9 mouse cellular contexts compared by ENCODE assay signal in genomic region chr6:99485884-99486640, GRCm38 (mm10). TPM values are rescaled to one million over a fixed set of nuclear protein-coding genes. Genes with fewer than 3 reads are reported as not detected.
DNase-seq lines count a peak whose midpoint lies in the region; ATAC-seq lines count a peak whose summit lies in the region.
"Had no signal": no experiment of that assay in that cellular context is flagged by ENCODE, and none has a peak within 500 bp of the region (broad histone marks: within the 10 kb centered on the region; RNA-seq: fewer than 3 reads in every experiment).

No protein-coding gene starts in this region.

- WGBS in limb, embryonic 12.5 days: 63% methylated on average over 12 of the region's 12 CpGs

- H3K27ac ChIP-seq in limb, embryonic 12.5 days: peak overlapping the region; percentile 92

- DNase-seq in gastrocnemius, adult 18-20 months (ENCODE audit: low spot score): peak; percentile 42
- no peak for DNase-seq in gastrocnemius, postnatal 36 days
- peak; percentile 90 for DNase-seq in 3T3-L1 (ENCODE audit: low read depth, low spot score)
- DNase-seq in cerebellum, adult 9-10 months: peak; percentile 39
- peak; percentile 11 to 23 for DNase-seq in heart, adult 9 months (ENCODE audit: low spot score in 2 of 2)
- DNase-seq in retina, embryonic 14.5 days (ENCODE audit: low spot score): peak; percentile 66
- DNase-seq in ovary, postnatal 14 days (ENCODE audit: low spot score): no peak

- H3K4me1 ChIP-seq in limb, embryonic 12.5 days (replicated peaks): peaks cover 65% of the 10 kb centered on the region

- H3K4me2 ChIP-seq in limb, embryonic 12.5 days: peak overlapping the region; percentile 54

- H3K9me3 ChIP-seq in limb, embryonic 12.5 days: no peaks in the 10 kb centered on the region
- H3K9me3 ChIP-seq: G1E had no signal

- no peak overlapping the region for H3K9ac ChIP-seq in limb, embryonic 12.5 days (replicated peaks)

- no peaks in the 10 kb centered on the region for H3K36me3 ChIP-seq in limb, embryonic 12.5 days

- no peak for ATAC-seq in limb, embryonic 12.5 days (ENCODE audit: insufficient number of reproducible peaks, insufficient read depth, low FRiP score, low TSS enrichment, low read depth)

- H3K27me3 ChIP-seq in limb, embryonic 12.5 days: no peaks in the 10 kb centered on the region

- no peak overlapping the region for H3K4me3 ChIP-seq in limb, embryonic 12.5 days (replicated peaks)

- intact Hi-C loops in gastrocnemius, postnatal 36 days (cut with DNase I): no loop called here

RNA-seq across cellular contexts. Expression of gene Foxp1, which starts 36.5 kb away (rescaled TPM):
- total RNA-seq in gastrocnemius, adult 18-20 months (2021): 10 to 100 TPM; 10.1 to 15.8 TPM
- 10 to 100 TPM; 15.9 to 18.4 TPM for total RNA-seq in gastrocnemius, postnatal 36 days (2021)
- polyA plus RNA-seq in limb, embryonic 12.5 days (2016; fragmentation: Nextera tagmentation; extraction: Ambion mirVana): 77.4 and 91.0 TPM in 2 replicates

Comparison
In these comparisons a context has a peak if more than half of its experiments do, and no peak if none do; other contexts are left out.
1. DNase-seq: peak in gastrocnemius, adult 18-20 months (single experiment), 3T3-L1 (single experiment), cerebellum, adult 9-10 months (single experiment), heart, adult 9 months (2 of 2) and retina, embryonic 14.5 days (single experiment); none in gastrocnemius, postnatal 36 days (0 of 2) and ovary, postnatal 14 days (single experiment).